Mouse (Mus musculus): ENCODE measurements around the gene Zfp777. TPM values are rescaled to one million over a fixed set of nuclear protein-coding genes. Genes with fewer than 3 reads are reported as not detected.

Zfp777 gene
- polyA plus RNA-seq (2012; rRNA removed), result 17.5 and 20.5 TPM in 2 replicates

DNA sequence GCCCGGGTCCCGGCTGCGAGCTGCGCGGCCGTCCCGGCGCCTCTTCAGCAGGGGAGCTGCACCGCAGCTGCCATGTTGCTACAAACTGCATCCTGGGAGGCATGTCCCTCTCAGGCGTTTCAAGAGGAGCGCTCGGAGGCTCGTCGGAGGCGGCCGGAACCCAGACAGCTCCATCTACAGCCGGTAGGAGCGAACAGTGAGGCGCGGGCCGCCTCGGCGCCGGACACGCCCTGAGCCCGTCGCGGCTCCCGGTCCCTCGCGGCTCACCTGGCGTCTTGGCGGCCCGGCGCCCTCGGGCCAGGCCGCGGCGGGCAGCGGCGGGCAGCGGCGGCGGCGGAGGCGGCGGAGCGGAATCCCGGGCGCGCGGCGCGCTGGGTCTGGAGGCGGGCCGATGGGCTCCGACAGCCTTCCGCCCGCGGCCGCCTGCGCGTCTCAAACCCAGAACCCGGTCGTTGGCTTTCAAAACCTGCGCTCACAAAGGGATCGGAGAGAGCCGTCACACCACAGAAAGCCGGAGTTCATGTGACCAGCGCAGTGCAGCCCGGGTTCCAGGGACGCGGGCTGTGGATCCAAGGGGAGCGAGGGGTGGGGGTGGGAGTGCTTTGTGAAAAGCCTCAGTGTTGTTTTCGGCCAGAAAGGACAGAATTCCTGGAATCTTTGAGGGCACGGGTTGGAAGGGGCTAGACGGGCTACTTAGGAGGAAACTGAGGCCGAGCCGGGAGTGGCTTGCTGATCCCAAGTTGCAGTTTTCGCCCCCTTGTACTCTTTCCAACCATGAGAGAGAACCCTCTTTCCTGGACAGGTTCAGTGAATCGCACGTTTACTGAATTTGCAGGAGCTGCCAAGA, at the start of gene Zfp777:
Gene Zfp777 (minus strand): TSS at position 486 of the 847 bp plus-strand sequence.

DNA sequence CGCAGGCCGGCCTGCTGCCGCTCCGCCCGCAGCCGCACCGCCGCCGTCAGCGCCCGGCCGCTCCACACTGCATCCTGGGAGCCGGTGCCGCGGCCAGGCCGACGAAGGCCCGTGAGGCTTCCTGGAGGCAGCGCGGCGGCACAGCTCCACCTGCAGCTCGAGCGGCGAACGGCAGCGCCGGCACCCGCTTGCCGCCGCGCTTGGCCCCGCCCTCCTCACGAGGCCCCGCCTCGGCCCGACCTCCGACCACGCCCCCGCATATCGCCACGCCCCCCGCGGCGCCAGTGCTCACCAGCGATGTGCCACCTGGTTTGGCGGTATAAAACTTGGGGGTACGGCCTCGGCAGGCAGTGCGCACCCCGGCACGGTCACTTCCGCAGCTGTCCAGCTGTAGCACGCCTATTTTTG, 37.8 kb upstream of the Zfp777 start, which contains the start of gene Zfp746:
Gene Zfp746 (minus strand): TSS at position 123 of the 408 bp plus-strand sequence.

Other genes starting within 250 kb of the Zfp777 start
- gene Pdia4, start 235.5 kb downstream of the Zfp777 start, polyA plus RNA-seq (2012; rRNA removed), result 68.0 and 89.8 TPM in 2 replicates
- 6.9 and 7.1 TPM in 2 replicates for gene Zfp786, start 218.0 kb downstream of the Zfp777 start, polyA plus RNA-seq (2012; rRNA removed)
- 14.3 and 14.9 TPM in 2 replicates for gene Zfp398, start 213.2 kb downstream of the Zfp777 start, polyA plus RNA-seq (2012; rRNA removed)
- 23.3 and 24.3 TPM in 2 replicates for gene Zfp282, start 171.7 kb downstream of the Zfp777 start, polyA plus RNA-seq (2012; rRNA removed)
- gene Zfp212, start 128.4 kb downstream of the Zfp777 start, polyA plus RNA-seq (2012; rRNA removed), result 21.3 and 23.1 TPM in 2 replicates
- gene Zfp956, start 95.5 kb downstream of the Zfp777 start, polyA plus RNA-seq (2012; rRNA removed), result 24.5 and 26.9 TPM in 2 replicates
- 33.4 and 34.0 TPM in 2 replicates for gene Zfp746, start 37.7 kb upstream of the Zfp777 start, polyA plus RNA-seq (2012; rRNA removed)